Mouse (Mus musculus) CH12.LX (cell line): ENCODE data around the gene Ccdc159.

Experiments
- BHLHE40 ChIP-seq: IDR thresholded peaks from 2 replicates; pipeline ENCODE4 v1.6.1; 2011; ENCODE audit warnings: mild to moderate bottlenecking, low read depth, low read length, improper control_type of control experiment
- CHD2 ChIP-seq: IDR thresholded peaks from 2 replicates; pipeline ENCODE4 v1.6.1; 2011; ENCODE audit warnings: low read length, improper control_type of control experiment
- CTCF ChIP-seq, 2 experiments: IDR thresholded peaks in 1 of 2; conservative IDR thresholded peaks in 1 of 2; 2 replicates each; pipeline ENCODE4 v1.5.1; 2011 to 2012; ENCODE audit warnings: low read depth in 2 of 2, low read length in 2 of 2, improper control_type of control experiment in 1 of 2, inconsistent platforms in 1 of 2, mild to moderate bottlenecking in 1 of 2, moderate library complexity in 1 of 2
- EP300 ChIP-seq: IDR thresholded peaks from 2 replicates; pipeline ENCODE4 v1.6.1; 2011; ENCODE audit warnings: low read length, improper control_type of control experiment
- HCFC1 ChIP-seq: IDR thresholded peaks from 2 replicates; pipeline ENCODE4 v1.6.1; 2012; ENCODE audit warnings: low read depth, mild to moderate bottlenecking, inconsistent platforms, low read length, improper control_type of control experiment
- MAX ChIP-seq: IDR thresholded peaks from 2 replicates; pipeline ENCODE4 v1.6.1; 2011; ENCODE audit warnings: low read length, improper control_type of control experiment
- MEF2A ChIP-seq: IDR thresholded peaks from 2 replicates; pipeline ENCODE4 v1.6.1; 2014; ENCODE audit warnings: low read depth, mild to moderate bottlenecking, inconsistent platforms, low read length, improper control_type of control experiment, borderline replicate concordance
- POLR2A ChIP-seq: IDR thresholded peaks from 2 replicates; pipeline ENCODE4 v1.6.1; 2011; ENCODE audit warnings: low read depth, mild to moderate bottlenecking, improper control_type of control experiment, low read length
- TBP ChIP-seq: conservative IDR thresholded peaks from 2 replicates; pipeline ENCODE4 v1.6.1; 2011; ENCODE audit warnings: low read depth, low read length, improper control_type of control experiment
- TCF12 ChIP-seq: IDR thresholded peaks from 2 replicates; pipeline ENCODE4 v1.6.1; 2014; ENCODE audit warnings: low read depth, mild to moderate bottlenecking, inconsistent platforms, low read length, improper control_type of control experiment
- USF2 ChIP-seq: conservative IDR thresholded peaks from 2 replicates; pipeline ENCODE4 v1.6.1; 2011; ENCODE audit warnings: low read depth, low read length, improper control_type of control experiment
- ZC3H11A ChIP-seq: IDR thresholded peaks from 2 replicates; pipeline ENCODE4 v1.6.1; 2012; ENCODE audit warnings: low read depth, mild to moderate bottlenecking, inconsistent platforms, low read length, improper control_type of control experiment
- ZKSCAN1 ChIP-seq: IDR thresholded peaks from 2 replicates; pipeline ENCODE4 v1.6.1; 2012; ENCODE audit warnings: low read depth, inconsistent platforms, low read length, improper control_type of control experiment, borderline replicate concordance
- ZNF384 ChIP-seq: IDR thresholded peaks from 2 replicates; pipeline ENCODE4 v1.6.1; 2012; ENCODE audit warnings: low read depth, low read length, improper control_type of control experiment, inconsistent platforms

GRCm38 (mm10) chr9:21934021-21934420, 6.8 kb downstream of the Ccdc159 start:
- TF ChIP-seq CTCF (conservative IDR thresholded peaks at IDR 0.05 in 1 of 2, IDR thresholded peaks at IDR 0.05 in 1 of 2; ENCODE audit: low read depth in 2 of 2, low read length in 2 of 2) (no peak), POLR2A (no peak), ZC3H11A (no peak), TBP (no peak), EP300 (no peak), BHLHE40 (no peak), TCF12 (no peak), MEF2A (no peak), HCFC1 (no peak), ZKSCAN1 (no peak), ZNF384 (no peak), CHD2 (no peak), MAX (no peak), USF2 (no peak)
